Mouse (Mus musculus) heart, postnatal 25 days (tissue): ENCODE measurements at regions not wholly inside any gene's neighbourhood (a gene's known extent, or its start where the extent isn't known, plus 50 kb on each side); places are given as distances from the start of the nearest gene placed in this dataset.

Source experiments
- DNase-seq: peaks from one replicate; pipeline ENCODE4 v3.0.0; 2022; ENCODE audit warnings: low spot score
- intact Hi-C: fragments of 180-260 bp; cut with DNase I; formaldehyde crosslinking; loops from one replicate; pipeline ENCODE4 v1.15.1; 2025

GRCm38 (mm10) chr11:105538421-105539210 lies 51.2 kb upstream of the Tanc2 start:
- no peak for DNase-seq
- intact Hi-C loops, result no loop called here

- no peak for DNase-seq
- intact Hi-C loops, result no loop called here
These were observed 57.2 kb upstream of the Tanc2 start for GRCm38 (mm10) chr11:105532616-105533015.

- DNase-seq, result peak; percentile 65
- intact Hi-C loops, result no loop called here
These were observed 59.1 kb upstream of the Tanc2 start for GRCm38 (mm10) chr11:105530711-105531157.

GRCm38 (mm10) chr11:105526066-105526465 lies 63.7 kb upstream of the Tanc2 start:
- no peak for DNase-seq
- intact Hi-C loops, result no loop called here

- intact Hi-C loops, result no loop called here
- DNase-seq, result peak; percentile 67
These were observed 64.2 kb upstream of the Tanc2 start for GRCm38 (mm10) chr11:105525608-105526007.

GRCm38 (mm10) chr11:105524400-105524799 lies 65.4 kb upstream of the Tanc2 start:
- no peak for DNase-seq
- intact Hi-C loops, result no loop called here

- intact Hi-C loops, result no loop called here
- no peak for DNase-seq
These were observed 66.0 kb upstream of the Tanc2 start for GRCm38 (mm10) chr11:105523765-105524164.

- no peak for DNase-seq
- intact Hi-C loops, result no loop called here
These were observed 63.9 kb upstream of the March10 start for GRCm38 (mm10) chr11:105520398-105520797.

- no peak for DNase-seq
- intact Hi-C loops, result loop anchor here (5.0 kb wide), 1 partner anchor 74 kb away; the partner anchor contains the start of gene Tanc2
These were observed 56.7 kb upstream of the March10 start for GRCm38 (mm10) chr11:105513275-105513674.

- intact Hi-C loops, result loop anchor here (5.0 kb wide), 1 partner anchor 77 kb away; the partner anchor contains the start of gene Tanc2
- DNase-seq, result no peak
These were observed 54.1 kb upstream of the March10 start for GRCm38 (mm10) chr11:105510626-105511025.

- intact Hi-C loops, result loop anchor here (5.0 kb wide), 1 partner anchor 77 kb away; the partner anchor contains the start of gene Tanc2
These were observed 53.5 kb upstream of the March10 start for GRCm38 (mm10) chr11:105510056-105510455.

GRCm38 (mm10) chr11:105508660-105509038 lies 52.1 kb upstream of the March10 start:
- intact Hi-C loops, result loop anchor here (5.0 kb wide), 1 partner anchor 146 kb away; no protein-coding TSS in a partner anchor
- no peak for DNase-seq

More at GRCm38 (mm10) chr11:105510056-105510455, 53.5 kb upstream of the March10 start:
- no peak for DNase-seq

GRCm38 (mm10) chr11:105507972-105508659 lies 51.6 kb upstream of the March10 start:
- DNase-seq, result no peak
- intact Hi-C loops, result loop anchor here (5.0 kb wide), 1 partner anchor 146 kb away; no protein-coding TSS in a partner anchor

- no peak for DNase-seq
- intact Hi-C loops, result loop anchor here (5.0 kb wide), 1 partner anchor 145 kb away; no protein-coding TSS in a partner anchor
These were observed 50.9 kb upstream of the March10 start for GRCm38 (mm10) chr11:105507332-105507971.
